Mouse (Mus musculus): ENCODE results near the gene Itsn1. TPM values are rescaled to one million over a fixed set of nuclear protein-coding genes. Genes with fewer than 3 reads are reported as not detected.

The Itsn1 gene
- polyA plus RNA-seq, 1 experiment from 2014 or later = 61.2 TPM

DNA sequence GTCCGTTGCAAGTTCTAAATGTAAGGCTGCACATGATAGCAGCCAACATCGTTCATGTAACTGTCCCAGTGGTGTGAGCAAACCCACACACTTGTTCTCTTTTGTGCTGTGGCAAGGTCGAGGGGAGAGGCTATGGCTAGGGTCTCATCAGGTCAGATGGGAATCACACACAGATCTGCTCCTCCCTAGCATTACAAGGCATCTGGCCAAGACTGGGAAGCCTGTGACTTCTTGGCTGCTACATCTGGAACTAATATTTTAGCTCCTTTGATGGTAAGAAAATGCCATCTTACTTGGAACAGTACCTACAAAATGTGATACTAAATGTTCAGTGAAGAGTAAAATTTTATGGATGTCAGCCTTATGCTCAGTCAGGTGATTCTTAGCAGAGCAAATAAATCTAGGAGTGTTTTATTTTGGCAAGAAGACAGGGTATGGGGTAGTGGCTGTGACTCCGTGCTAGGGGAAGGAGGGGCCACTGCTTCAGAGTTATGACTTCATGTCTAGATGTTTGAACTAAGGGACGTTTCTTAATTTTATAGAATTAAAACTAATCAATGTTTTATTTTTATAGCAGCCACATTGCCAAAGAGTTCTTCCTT lies 73.5 kb downstream of the Itsn1 start:
- WGBS = 68% methylated on average over 5 of the region's 5 CpGs
- H3K4me2 ChIP-seq (ENCODE audit: low read depth) = no peak overlapping the region
- H3K9me3 ChIP-seq (ENCODE audit: control insufficient read depth, low read length) = no peaks in the 10 kb centered on the region
- H3K4me3 ChIP-seq (ENCODE audit: low read depth, low read length) = no peak overlapping the region
- no peak overlapping the region for H3K9ac ChIP-seq (ENCODE audit: low read length)
- ATAC-seq (ENCODE audit: insufficient read depth, low FRiP score, low TSS enrichment) (no peak), DNase-seq (ENCODE audit: low spot score) (no peak)
- H3K4me1 ChIP-seq (ENCODE audit: control insufficient read depth, insufficient read depth, low read length) = no peaks in the 10 kb centered on the region
- peaks cover 2% of the 10 kb centered on the region; the same call in 1 of the 2 replicates for H3K36me3 ChIP-seq (ENCODE audit: control insufficient read depth, insufficient read depth, low read length)
- no peaks in the 10 kb centered on the region for H3K27me3 ChIP-seq (ENCODE audit: control insufficient read depth, insufficient read depth, low read length)
- H3K27ac ChIP-seq (ENCODE audit: low read depth, low read length) = no peak overlapping the region

DNA sequence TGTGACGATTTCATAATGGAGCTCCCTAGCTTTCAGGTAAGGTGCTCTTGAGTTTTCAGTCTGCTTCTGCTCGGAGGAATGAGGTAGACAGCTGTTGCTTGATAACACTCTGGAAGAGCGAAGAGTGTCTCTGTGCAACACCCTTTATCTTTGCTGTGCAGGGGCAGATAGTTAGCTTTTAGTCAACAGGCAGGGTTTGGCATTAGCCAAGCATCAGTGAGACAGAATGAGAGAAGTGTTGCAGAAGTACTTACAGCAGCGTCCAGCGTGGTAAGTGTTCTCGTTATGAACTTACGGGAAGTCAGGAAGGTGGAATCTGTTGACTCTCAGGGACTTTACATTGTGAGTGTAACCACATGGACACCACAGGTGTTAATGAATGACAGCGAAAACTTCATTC lies 75.3 kb downstream of the Itsn1 start:
- peaks cover 2% of the 10 kb centered on the region; the same call in 1 of the 2 replicates for H3K36me3 ChIP-seq (ENCODE audit: control insufficient read depth, insufficient read depth, low read length)
- no peak for DNase-seq (ENCODE audit: low spot score)
- no peak overlapping the region for H3K4me3 ChIP-seq (ENCODE audit: low read depth, low read length)
- H3K27ac ChIP-seq (ENCODE audit: low read depth, low read length) = no peak overlapping the region
- H3K4me1 ChIP-seq (ENCODE audit: control insufficient read depth, insufficient read depth, low read length) = no peaks in the 10 kb centered on the region
- no peaks in the 10 kb centered on the region for H3K9me3 ChIP-seq (ENCODE audit: control insufficient read depth, low read length)
- no peaks in the 10 kb centered on the region for H3K27me3 ChIP-seq (ENCODE audit: control insufficient read depth, insufficient read depth, low read length)
- no peak overlapping the region for H3K4me2 ChIP-seq (ENCODE audit: low read depth)
- H3K9ac ChIP-seq (ENCODE audit: low read length) = no peak overlapping the region
- 87% methylated on average over 8 of the region's 8 CpGs for WGBS
- ATAC-seq (ENCODE audit: insufficient read depth, low FRiP score, low TSS enrichment) = no peak

DNA sequence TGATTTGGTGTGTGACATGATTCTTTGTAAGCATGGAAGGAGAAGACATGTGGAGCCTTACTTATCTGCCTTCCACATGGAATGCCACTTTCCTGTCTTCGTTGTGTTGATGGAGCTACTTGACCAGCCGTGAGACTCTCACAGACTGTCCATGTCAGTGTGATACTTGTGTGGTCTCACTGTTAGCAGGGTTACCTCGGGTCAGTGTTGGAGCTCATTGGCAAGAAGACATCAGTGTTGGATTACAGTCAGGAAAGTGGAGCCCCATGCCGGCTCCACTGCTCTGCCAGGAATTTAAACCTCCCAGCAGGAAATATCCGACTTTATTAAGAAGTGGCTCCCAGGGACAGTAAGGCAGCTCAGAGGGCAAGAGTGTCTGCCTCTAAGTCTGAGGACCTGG lies 75.8 kb downstream of the Itsn1 start:
- no peak overlapping the region for H3K9ac ChIP-seq (ENCODE audit: low read length)
- 50% methylated on average over 5 of the region's 5 CpGs for WGBS
- no peaks in the 10 kb centered on the region for H3K9me3 ChIP-seq (ENCODE audit: control insufficient read depth, low read length)
- no peaks in the 10 kb centered on the region for H3K4me1 ChIP-seq (ENCODE audit: control insufficient read depth, insufficient read depth, low read length)
- no peak overlapping the region for H3K4me2 ChIP-seq (ENCODE audit: low read depth)
- DNase-seq (ENCODE audit: low spot score) (no peak), ATAC-seq (ENCODE audit: insufficient read depth, low FRiP score, low TSS enrichment) (no peak)
- no peak overlapping the region for H3K4me3 ChIP-seq (ENCODE audit: low read depth, low read length)
- no peaks in the 10 kb centered on the region for H3K27me3 ChIP-seq (ENCODE audit: control insufficient read depth, insufficient read depth, low read length)
- H3K36me3 ChIP-seq (ENCODE audit: control insufficient read depth, insufficient read depth, low read length) = peaks cover 2% of the 10 kb centered on the region; the same call in 1 of the 2 replicates
- no peak overlapping the region for H3K27ac ChIP-seq (ENCODE audit: low read depth, low read length)

DNA sequence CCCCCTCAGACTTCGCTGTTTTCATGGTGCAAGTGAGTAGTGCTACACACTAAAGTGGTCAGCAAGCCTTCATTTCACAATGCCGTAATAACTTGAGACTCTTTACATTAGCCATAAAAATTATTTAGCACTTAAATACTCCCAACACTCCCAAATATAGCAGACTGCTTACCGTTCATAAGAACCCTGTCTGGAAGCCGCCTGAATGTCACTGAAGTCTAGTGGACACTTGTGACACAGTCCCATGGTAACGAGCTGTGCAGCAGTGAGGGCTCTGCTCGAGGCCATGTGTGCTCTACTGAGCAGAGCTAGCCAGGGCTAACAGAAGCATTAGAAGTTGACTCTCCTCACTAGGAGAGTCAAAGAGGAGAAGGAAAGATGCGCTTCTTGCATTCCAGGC lies 81.2 kb downstream of the Itsn1 start:
- Histone ChIP-seq H3K9me3 (ENCODE audit: control insufficient read depth, low read length) (no peaks in the 10 kb centered on the region), H3K4me2 (ENCODE audit: low read depth) (no peak overlapping the region), H3K9ac (ENCODE audit: low read length) (no peak overlapping the region), H3K27me3 (ENCODE audit: control insufficient read depth, insufficient read depth, low read length) (no peaks in the 10 kb centered on the region), H3K4me3 (ENCODE audit: low read depth, low read length) (no peak overlapping the region), H3K27ac (ENCODE audit: low read depth, low read length) (no peak overlapping the region), H3K4me1 (ENCODE audit: control insufficient read depth, insufficient read depth, low read length) (no peaks in the 10 kb centered on the region), H3K36me3 (ENCODE audit: control insufficient read depth, insufficient read depth, low read length) (peaks cover 7% of the 10 kb centered on the region)
- 94% methylated on average over 7 of the region's 7 CpGs for WGBS
- no peak for DNase-seq (ENCODE audit: low spot score)
- no peak for ATAC-seq (ENCODE audit: insufficient read depth, low FRiP score, low TSS enrichment)

DNA sequence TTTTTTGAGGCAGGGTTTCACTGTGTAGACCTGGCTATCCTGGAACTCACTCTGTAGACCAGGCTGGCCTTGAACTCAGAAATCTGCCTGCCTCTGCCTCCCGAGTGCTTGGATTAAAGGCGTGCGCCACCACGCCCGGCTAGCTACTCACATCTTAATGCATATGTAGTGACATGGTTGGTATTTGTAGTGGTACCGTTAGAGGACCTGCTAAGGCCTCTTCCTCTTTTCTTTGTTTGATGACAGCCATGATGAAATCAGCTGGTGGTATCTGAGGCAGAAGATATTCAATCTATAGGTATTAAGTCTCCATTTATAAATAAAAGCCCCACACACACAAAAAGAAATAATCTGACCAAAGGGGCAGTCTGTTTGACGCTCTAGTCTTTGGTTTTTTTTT lies 82.3 kb downstream of the Itsn1 start:
- ATAC-seq (ENCODE audit: insufficient read depth, low FRiP score, low TSS enrichment) (no peak), DNase-seq (ENCODE audit: low spot score) (no peak)
- H3K36me3 ChIP-seq (ENCODE audit: control insufficient read depth, insufficient read depth, low read length) = peaks cover 12% of the 10 kb centered on the region
- H3K27ac ChIP-seq (ENCODE audit: low read depth, low read length) = no peak overlapping the region
- no peak overlapping the region for H3K9ac ChIP-seq (ENCODE audit: low read length)
- no peaks in the 10 kb centered on the region for H3K27me3 ChIP-seq (ENCODE audit: control insufficient read depth, insufficient read depth, low read length)
- H3K4me3 ChIP-seq (ENCODE audit: low read depth, low read length) = no peak overlapping the region
- no peaks in the 10 kb centered on the region for H3K4me1 ChIP-seq (ENCODE audit: control insufficient read depth, insufficient read depth, low read length)
- no peaks in the 10 kb centered on the region for H3K9me3 ChIP-seq (ENCODE audit: control insufficient read depth, low read length)
- 95% methylated on average over 7 of the region's 7 CpGs for WGBS
- no peak overlapping the region for H3K4me2 ChIP-seq (ENCODE audit: low read depth)

DNA sequence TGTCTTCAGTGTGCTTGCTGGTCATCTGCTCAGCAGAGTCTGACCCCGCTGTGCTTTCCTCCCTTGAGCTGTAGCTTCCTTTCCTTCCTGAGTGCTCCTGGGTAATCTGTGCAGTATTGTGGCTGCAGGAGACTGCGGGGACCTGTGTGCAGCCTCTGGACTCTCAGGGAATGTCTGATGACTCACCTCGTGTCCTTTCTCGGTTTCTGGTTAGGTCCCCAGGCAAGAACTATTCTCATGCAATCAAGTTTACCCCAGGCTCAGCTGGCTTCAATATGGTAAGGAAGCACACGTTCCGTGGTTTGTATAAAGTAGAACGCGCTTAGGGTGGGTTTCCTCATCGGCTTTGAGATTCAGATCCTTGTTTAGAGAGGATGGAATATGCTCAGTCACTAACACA lies 82.8 kb downstream of the Itsn1 start:
- Histone ChIP-seq H3K4me2 (ENCODE audit: low read depth) (no peak overlapping the region), H3K9me3 (ENCODE audit: control insufficient read depth, low read length) (no peaks in the 10 kb centered on the region), H3K36me3 (ENCODE audit: control insufficient read depth, insufficient read depth, low read length) (peaks cover 17% of the 10 kb centered on the region), H3K27me3 (ENCODE audit: control insufficient read depth, insufficient read depth, low read length) (no peaks in the 10 kb centered on the region), H3K9ac (ENCODE audit: low read length) (no peak overlapping the region), H3K27ac (ENCODE audit: low read depth, low read length) (no peak overlapping the region), H3K4me3 (ENCODE audit: low read depth, low read length) (no peak overlapping the region), H3K4me1 (ENCODE audit: control insufficient read depth, insufficient read depth, low read length) (no peaks in the 10 kb centered on the region)
- 94% methylated on average over 9 of the region's 9 CpGs for WGBS
- ATAC-seq (ENCODE audit: insufficient read depth, low FRiP score, low TSS enrichment) (no peak), DNase-seq (ENCODE audit: low spot score) (no peak)

DNA sequence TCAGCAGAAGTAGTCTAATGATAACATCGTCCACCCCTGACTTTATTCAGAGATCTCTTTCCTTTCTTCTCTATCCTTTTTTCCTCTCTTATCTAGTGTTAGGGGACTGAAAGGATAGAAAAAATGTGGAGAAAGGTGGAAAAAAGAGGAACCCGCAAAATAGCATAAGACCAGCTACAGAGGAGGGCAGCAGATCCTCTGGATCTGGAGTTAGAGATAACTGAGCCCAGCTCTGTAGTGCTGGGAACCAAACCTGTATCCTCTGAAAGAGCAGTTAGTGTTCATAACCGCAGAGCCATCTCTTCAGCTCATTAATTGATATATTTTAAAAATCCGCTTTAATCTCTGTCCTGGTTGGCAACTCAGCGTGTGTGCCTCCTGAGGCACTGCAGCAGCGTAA lies 84.5 kb downstream of the Itsn1 start:
- H3K36me3 ChIP-seq (ENCODE audit: control insufficient read depth, insufficient read depth, low read length) = peaks cover 21% of the 10 kb centered on the region
- no peaks in the 10 kb centered on the region for H3K4me1 ChIP-seq (ENCODE audit: control insufficient read depth, insufficient read depth, low read length)
- DNase-seq (ENCODE audit: low spot score) (no peak), ATAC-seq (ENCODE audit: insufficient read depth, low FRiP score, low TSS enrichment) (no peak)
- WGBS = 93% methylated on average over 6 of the region's 6 CpGs
- H3K9me3 ChIP-seq (ENCODE audit: control insufficient read depth, low read length) = no peaks in the 10 kb centered on the region
- no peak overlapping the region for H3K4me2 ChIP-seq (ENCODE audit: low read depth)
- no peak overlapping the region for H3K4me3 ChIP-seq (ENCODE audit: low read depth, low read length)
- no peaks in the 10 kb centered on the region for H3K27me3 ChIP-seq (ENCODE audit: control insufficient read depth, insufficient read depth, low read length)
- H3K9ac ChIP-seq (ENCODE audit: low read length) = no peak overlapping the region
- H3K27ac ChIP-seq (ENCODE audit: low read depth, low read length) = no peak overlapping the region

DNA sequence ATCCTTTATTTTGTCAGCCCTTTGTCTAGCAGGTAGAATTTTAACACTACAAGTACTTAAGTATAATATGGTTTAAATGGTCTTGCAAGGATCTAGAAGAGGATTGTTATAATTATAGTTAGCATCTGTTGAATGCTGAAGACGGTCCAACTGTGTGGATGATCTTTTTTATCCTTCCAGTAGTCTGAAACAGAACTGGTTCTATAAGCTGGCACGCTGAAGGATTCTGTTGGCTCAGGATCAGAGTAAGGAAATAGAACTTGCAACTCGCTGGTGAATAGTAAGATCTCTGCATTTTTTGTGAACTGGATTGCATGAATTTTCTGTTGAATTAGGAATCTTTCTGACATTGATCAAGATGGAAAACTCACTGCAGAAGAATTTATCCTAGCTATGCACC lies 86.0 kb downstream of the Itsn1 start:
- no peaks in the 10 kb centered on the region for H3K27me3 ChIP-seq (ENCODE audit: control insufficient read depth, insufficient read depth, low read length)
- no peak overlapping the region for H3K27ac ChIP-seq (ENCODE audit: low read depth, low read length)
- H3K4me1 ChIP-seq (ENCODE audit: control insufficient read depth, insufficient read depth, low read length) = no peaks in the 10 kb centered on the region
- no peaks in the 10 kb centered on the region for H3K9me3 ChIP-seq (ENCODE audit: control insufficient read depth, low read length)
- no peak overlapping the region for H3K4me3 ChIP-seq (ENCODE audit: low read depth, low read length)
- no peak overlapping the region for H3K9ac ChIP-seq (ENCODE audit: low read length)
- no peak overlapping the region for H3K4me2 ChIP-seq (ENCODE audit: low read depth)
- ATAC-seq (ENCODE audit: insufficient read depth, low FRiP score, low TSS enrichment) = no peak
- peaks cover 29% of the 10 kb centered on the region for H3K36me3 ChIP-seq (ENCODE audit: control insufficient read depth, insufficient read depth, low read length)
- 94% methylated on average over 3 of the region's 3 CpGs for WGBS
- no peak for DNase-seq (ENCODE audit: low spot score)

DNA sequence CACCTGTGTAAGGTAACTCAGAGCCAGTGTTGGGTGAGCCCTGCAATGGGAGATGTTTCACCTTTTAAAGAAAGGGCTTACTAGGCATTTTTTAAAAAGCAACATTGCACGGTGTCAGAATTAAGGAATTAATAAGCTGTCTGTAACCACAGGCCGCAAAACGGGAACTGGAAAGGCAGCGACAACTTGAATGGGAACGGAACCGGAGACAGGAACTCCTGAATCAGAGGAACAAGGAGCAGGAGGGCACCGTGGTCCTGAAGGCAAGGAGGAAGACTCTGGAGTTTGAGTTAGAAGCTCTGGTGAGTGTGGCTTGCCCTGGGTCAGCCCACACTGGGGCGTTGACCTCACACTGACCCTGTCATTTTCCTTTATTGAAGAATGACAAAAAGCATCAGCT lies 91.2 kb downstream of the Itsn1 start:
- DNase-seq (ENCODE audit: low spot score) (no peak), ATAC-seq (ENCODE audit: insufficient read depth, low FRiP score, low TSS enrichment) (no peak)
- WGBS = 92% methylated on average over 8 of the region's 8 CpGs
- H3K36me3 ChIP-seq (ENCODE audit: control insufficient read depth, insufficient read depth, low read length) = peaks cover 36% of the 10 kb centered on the region
- no peaks in the 10 kb centered on the region for H3K9me3 ChIP-seq (ENCODE audit: control insufficient read depth, low read length)
- H3K4me2 ChIP-seq (ENCODE audit: low read depth) = no peak overlapping the region
- no peak overlapping the region for H3K9ac ChIP-seq (ENCODE audit: low read length)
- no peaks in the 10 kb centered on the region for H3K4me1 ChIP-seq (ENCODE audit: control insufficient read depth, insufficient read depth, low read length)
- H3K27ac ChIP-seq (ENCODE audit: low read depth, low read length) = no peak overlapping the region
- H3K4me3 ChIP-seq (ENCODE audit: low read depth, low read length) = no peak overlapping the region
- H3K27me3 ChIP-seq (ENCODE audit: control insufficient read depth, insufficient read depth, low read length) = no peaks in the 10 kb centered on the region

Data from neural tube, embryonic 11.5 days (tissue).